Mouse (Mus musculus) cortical plate, adult 2 months (tissue): ENCODE results near the gene Ate1.

Source experiments
- CTCF ChIP-seq: fragments of 200-500 bp; IDR thresholded peaks from 2 replicates; pipeline ENCODE4 v1.5.1; 2011; ENCODE audit warnings: mild to moderate bottlenecking, control low read depth, low read length; ENCODE audit not compliant: insufficient read depth; ENCODE audit errors: extremely low read depth
- POLR2A ChIP-seq: fragments of 200-500 bp; IDR thresholded peaks from 2 replicates; pipeline ENCODE4 v1.6.1; 2011; ENCODE audit warnings: mild to moderate bottlenecking, low read length, control low read depth; ENCODE audit not compliant: insufficient read depth; ENCODE audit errors: extremely low read depth

DNA sequence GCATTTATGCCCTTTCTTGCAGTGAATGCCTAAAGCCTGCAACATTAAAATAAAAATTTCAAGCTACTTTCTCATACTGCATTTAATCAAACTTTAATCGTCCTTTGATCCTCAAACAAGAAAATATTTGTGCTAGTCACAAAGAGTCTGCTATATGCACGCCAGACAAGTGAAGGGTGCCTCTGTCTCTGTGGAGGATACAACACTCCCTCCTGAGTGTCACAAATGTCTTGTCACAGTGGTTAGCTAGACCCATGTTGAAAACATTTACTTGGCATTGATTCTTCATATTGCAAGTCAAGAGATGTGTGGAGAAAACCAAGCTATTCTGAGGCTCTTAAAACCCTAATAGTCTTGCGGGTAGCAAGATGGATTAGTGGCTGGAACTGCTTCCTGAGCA, 133.9 kb downstream of the Ate1 start:
- TF ChIP-seq POLR2A (no peak), CTCF (no peak)
